Mouse (Mus musculus) stomach, postnatal 0 days (tissue): ENCODE measurements around the gene Col5a2.
"Not testable (repeated sequence)": the region's sequence is repeated elsewhere in the genome, so short reads cannot be mapped to it uniquely, and the experiment has no call there.

Source experiments
- CTCF ChIP-seq: IDR thresholded peaks from 2 replicates; pipeline ENCODE4 v1.5.1; 2016; ENCODE audit warnings: antibody characterized with exemption, low read depth, mild to moderate bottlenecking, moderate library complexity
- EP300 ChIP-seq: optimal IDR thresholded peaks from 2 replicates; pipeline ENCODE3; 2016; ENCODE audit warnings: antibody characterized with exemption

DNA sequence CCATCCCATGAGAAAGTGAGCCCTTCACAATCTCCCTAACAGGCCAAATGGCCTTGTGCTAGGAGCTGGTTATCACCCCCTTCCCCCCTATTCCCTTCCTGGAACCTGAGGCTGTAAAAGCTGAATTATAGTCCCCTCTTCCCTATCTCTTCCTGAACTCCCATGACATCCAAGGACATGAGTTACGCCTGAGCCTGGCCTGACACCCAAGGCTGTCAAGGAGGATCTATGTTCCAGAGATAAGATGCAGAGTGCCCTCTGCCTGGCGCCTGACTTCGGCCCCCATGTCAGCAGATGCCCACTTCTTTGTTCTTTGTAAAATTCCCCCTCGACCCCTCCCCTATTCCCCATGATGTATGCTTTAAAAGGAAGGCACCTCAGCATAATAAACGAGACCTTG is 73.9 kb downstream of the Col5a2 start:
- not testable (repeated sequence) for TF ChIP-seq CTCF, EP300
